Mouse (Mus musculus): ENCODE data around the gene Dph1. TPM values are rescaled to one million over a fixed set of nuclear protein-coding genes. Genes with fewer than 3 reads are reported as not detected.
A peak's percentile ranks its signal among the peaks of the same experiment; 100 is the strongest.
"Not testable (repeated sequence)": the region's sequence is repeated elsewhere in the genome, so short reads cannot be mapped to it uniquely, and the experiment has no call there.

The Dph1 gene
- total RNA-seq, 2 experiments from 2014 or later = 26.9 to 27.2 TPM

GRCm38 (mm10) chr11:75183917-75184570 is 7.0 kb downstream of the Dph1 start:
- intact Hi-C loops (cut with DNase I) = no loop called here
- DNase-seq (ENCODE audit: low spot score in 2 of 2) = peak; percentile 63 to 95

GRCm38 (mm10) chr11:75178672-75179208 is 12.3 kb downstream of the Dph1 start, which contains the start of gene Ovca2:
Ovca2 (minus strand) TSS chr11:75178835.
- peak; percentile 91 to 93 for DNase-seq (ENCODE audit: low spot score in 2 of 2)
- intact Hi-C loops (cut with DNase I) = loop anchor here (1.0 to 10.0 kb wide), 4 partner anchors 113 to 396 kb away; partner anchors contain the start of genes Mnt, Rilp and Scarf1

- intact Hi-C loops (cut with DNase I) = loop anchor here (5.0 to 10.0 kb wide), 3 partner anchors 334 to 397 kb away; partner anchors contain the start of genes Mnt, Rilp and Scarf1
- no peak for DNase-seq (ENCODE audit: low spot score in 2 of 2)
These were observed 13.0 kb downstream of the Dph1 start for GRCm38 (mm10) chr11:75178011-75178410.

- intact Hi-C loops (cut with DNase I) = loop anchor here (10.0 kb wide), 2 partner anchors 340 to 400 kb away; partner anchors contain the start of gene Mnt
- DNase-seq (ENCODE audit: low spot score in 2 of 2) = not testable (repeated sequence)
These were observed 16.5 kb downstream of the Dph1 start for GRCm38 (mm10) chr11:75174574-75174973.

- intact Hi-C loops (cut with DNase I) = loop anchor here (2.0 to 10.0 kb wide), 3 partner anchors 287 to 401 kb away; partner anchors contain the start of genes Mnt and Tlcd2
- no peak for DNase-seq (ENCODE audit: low spot score in 2 of 2)
These were observed 17.3 kb downstream of the Dph1 start for GRCm38 (mm10) chr11:75173799-75174165.

- intact Hi-C loops (cut with DNase I) = loop anchor here (2.0 to 10.0 kb wide), 3 partner anchors 288 to 402 kb away; partner anchors contain the start of genes Mnt and Tlcd2
These were observed 17.8 kb downstream of the Dph1 start for GRCm38 (mm10) chr11:75173095-75173798.

GRCm38 (mm10) chr11:75172151-75173094 is 18.6 kb downstream of the Dph1 start:
- intact Hi-C loops (cut with DNase I) = loop anchor here (2.0 to 10.0 kb wide), 3 partner anchors 288 to 402 kb away; partner anchors contain the start of genes Mnt and Tlcd2
- DNase-seq (ENCODE audit: low spot score in 2 of 2) = peak; percentile 73 to 84

More at GRCm38 (mm10) chr11:75173095-75173798, 17.8 kb downstream of the Dph1 start:
- DNase-seq (ENCODE audit: low spot score in 2 of 2) = peak; percentile 95 to 97

- intact Hi-C loops (cut with DNase I) = loop anchor here (10.0 kb wide), 2 partner anchors 337 to 403 kb away; partner anchors contain the start of gene Mnt
- no peak for DNase-seq (ENCODE audit: low spot score in 2 of 2)
These were observed 19.7 kb downstream of the Dph1 start for GRCm38 (mm10) chr11:75171186-75171865.

GRCm38 (mm10) chr11:75170136-75170751 is 20.8 kb downstream of the Dph1 start:
- DNase-seq (ENCODE audit: low spot score in 2 of 2) = peak; percentile 93 to 95
- intact Hi-C loops (cut with DNase I) = loop anchor here (10.0 kb wide), 2 partner anchors 335 to 405 kb away; partner anchors contain the start of gene Mnt

GRCm38 (mm10) chr11:75169405-75170080 is 21.5 kb downstream of the Dph1 start, which contains the start of gene Hic1:
Hic1 (minus strand) TSS chr11:75169519.
- DNase-seq (ENCODE audit: low spot score in 2 of 2) = no peak
- intact Hi-C loops (cut with DNase I) = loop anchor here (1.0 to 10.0 kb wide), 4 partner anchors 187 to 405 kb away; partner anchors contain the start of gene Mnt

GRCm38 (mm10) chr11:75168590-75169361 is 22.3 kb downstream of the Dph1 start:
- intact Hi-C loops (cut with DNase I) = loop anchor here (1.0 kb wide), 2 partner anchors 186 to 221 kb away; no protein-coding TSS in a partner anchor
- DNase-seq (ENCODE audit: low spot score in 2 of 2) = peak; percentile 75 to 79

GRCm38 (mm10) chr11:75167643-75168589 is 23.1 kb downstream of the Dph1 start:
- DNase-seq (ENCODE audit: low spot score in 2 of 2) = no peak
- intact Hi-C loops (cut with DNase I) = no loop called here

- no peak for DNase-seq (ENCODE audit: low spot score in 2 of 2)
- intact Hi-C loops (cut with DNase I) = no loop called here
These were observed 24.0 kb downstream of the Dph1 start for GRCm38 (mm10) chr11:75166861-75167642.

- intact Hi-C loops (cut with DNase I) = no loop called here
- no peak for DNase-seq (ENCODE audit: low spot score in 2 of 2)
These were observed 24.7 kb downstream of the Dph1 start for GRCm38 (mm10) chr11:75166193-75166842.

Data from left cerebral cortex, postnatal 25 days (tissue).